Mouse (Mus musculus) ZHBTc4 (cell line): ENCODE measurements at regions not wholly inside any gene's neighbourhood (a gene's known extent, or its start where the extent isn't known, plus 50 kb on each side); places are given as distances from the start of the nearest gene placed in this dataset.

Experiments used
- DNase-seq: peaks from one replicate; pipeline ENCODE4 v3.0.0-alpha.2; 2011; ENCODE audit warnings: low read depth, low spot score

DNA sequence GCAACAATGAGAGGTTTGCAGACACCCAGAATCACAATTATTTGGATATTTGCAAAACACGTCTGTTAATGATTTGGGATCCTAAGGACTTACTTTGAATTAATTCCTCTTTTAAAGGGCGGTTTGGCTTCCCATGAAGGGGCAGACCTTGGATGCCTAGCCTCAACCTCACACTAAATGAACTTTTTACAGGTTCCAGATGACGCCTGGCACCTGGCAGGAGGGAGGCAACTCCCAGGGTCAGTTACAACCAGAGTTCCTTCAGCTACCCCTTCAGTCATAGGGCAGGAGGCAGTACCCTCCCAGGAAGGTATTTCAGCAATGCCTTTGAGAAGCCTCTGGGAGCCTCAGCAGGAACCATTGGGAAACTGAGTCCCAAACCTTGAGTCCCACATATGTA, 57.9 kb upstream of the Stx18 start:
- DNase-seq, result no peak

DNA sequence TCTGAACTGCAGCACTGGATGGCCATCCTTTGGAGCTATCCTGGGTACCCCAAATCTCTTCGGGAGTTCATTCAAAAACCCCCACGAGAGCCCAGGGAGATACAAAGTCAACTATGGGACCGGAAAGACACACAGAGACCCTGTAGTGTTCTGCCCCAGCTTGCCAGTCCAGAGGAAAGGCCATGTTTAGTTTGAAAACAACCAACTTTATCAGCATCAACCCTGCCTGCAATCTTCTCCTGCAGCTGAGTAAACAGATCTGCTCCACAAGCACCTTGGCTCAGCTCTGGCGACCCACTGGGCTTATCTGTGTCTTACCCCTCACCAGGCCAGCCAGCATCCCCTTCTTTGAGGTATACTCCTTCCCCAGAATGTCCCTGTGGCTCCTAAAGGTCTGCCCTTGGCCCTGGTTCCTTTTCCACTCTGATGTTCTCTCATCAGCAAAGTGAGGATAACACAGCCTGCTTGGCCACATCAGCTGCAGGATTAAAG, 61.6 kb upstream of the Stx18 start:
- DNase-seq, result no peak

DNA sequence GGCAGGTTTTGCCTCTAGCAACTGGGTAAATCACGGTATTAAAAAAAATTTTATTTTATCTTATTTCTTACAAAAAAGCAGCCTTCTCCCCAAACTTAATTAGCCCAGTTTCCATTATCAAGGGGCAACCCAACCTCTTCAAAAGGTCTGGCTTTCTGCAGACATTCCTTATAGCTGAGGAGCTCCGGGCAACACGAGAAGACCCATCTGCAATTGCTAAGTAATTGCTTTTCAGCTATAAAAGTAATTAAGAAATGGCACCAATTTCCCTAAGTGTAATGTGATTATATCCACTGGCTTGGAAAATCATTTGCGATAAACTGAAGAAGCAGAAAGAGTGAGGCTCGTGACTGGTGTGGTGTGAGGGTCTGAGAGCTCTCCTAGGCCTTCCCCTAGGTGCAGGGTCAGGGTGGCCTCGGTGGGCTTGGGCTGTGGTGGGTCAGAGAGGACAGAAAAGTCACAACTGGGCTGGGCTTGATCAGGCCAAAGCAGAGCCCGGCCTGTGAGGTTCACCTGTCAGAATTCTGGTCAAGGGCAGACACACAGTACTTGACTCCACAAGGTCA, 65.5 kb upstream of the Stx18 start:
- no peak for DNase-seq

DNA sequence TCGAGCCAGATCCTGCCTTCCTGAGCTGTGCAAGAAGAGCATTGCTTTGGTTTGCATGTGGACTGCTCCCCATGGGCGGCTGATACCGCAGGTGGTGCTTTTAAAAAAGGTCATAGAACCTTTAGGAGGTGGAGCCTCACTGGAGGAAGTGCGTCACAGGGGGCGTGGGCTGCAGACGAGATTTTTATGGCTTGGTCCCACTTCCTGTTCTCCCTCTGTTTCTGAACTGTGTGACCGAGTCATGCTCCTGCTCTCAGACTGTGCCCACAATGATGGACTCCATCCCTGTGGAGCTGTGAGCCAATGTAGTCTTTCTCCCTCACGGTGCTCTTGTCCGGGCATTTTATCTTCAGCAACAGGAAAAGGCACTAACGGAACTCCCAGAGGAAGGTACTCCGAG, 66.8 kb upstream of the Stx18 start:
- peak; percentile 40 for DNase-seq

DNA sequence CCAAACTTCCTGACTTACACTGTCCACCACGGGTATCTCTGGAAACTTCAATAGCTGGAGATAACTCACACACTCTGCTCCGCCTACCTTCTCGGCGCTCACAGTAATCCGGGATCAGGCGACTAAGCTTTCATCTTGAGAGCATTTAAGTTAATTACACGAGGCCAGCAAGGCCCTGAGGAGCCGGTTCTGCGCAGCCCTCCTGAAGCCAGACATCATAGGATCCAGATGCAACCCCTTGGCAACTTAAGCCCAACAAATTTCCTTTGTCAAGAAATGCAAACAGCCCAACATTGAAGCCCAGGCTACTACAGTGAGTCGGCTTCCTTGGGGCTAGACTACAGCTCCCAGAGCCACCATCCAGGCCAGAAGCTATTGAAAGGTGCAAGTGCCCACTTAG, 69.9 kb upstream of the Stx18 start:
- no peak for DNase-seq

DNA sequence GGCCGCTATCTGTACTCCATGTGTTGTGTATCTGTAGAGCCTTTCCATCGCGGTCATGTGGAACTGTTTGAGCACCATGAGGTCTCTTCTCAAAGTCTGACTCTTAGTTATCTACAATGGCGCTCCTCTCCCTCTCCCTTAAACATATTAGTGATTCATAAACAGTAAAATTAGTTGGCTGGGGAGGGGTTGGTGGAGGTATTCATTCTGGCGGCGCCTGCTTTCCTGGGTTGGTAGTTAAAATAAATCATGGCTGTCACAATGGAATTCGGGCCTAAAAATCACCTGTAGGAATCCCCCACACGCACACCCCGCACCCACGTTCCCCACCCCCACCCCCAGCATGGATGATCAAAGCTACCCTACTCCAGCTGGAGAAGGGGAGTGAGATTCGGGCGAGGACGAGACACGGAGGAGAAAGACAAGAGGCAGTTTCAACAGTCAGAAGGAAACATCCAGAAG, 70.6 kb upstream of the Stx18 start:
- no peak for DNase-seq

DNA sequence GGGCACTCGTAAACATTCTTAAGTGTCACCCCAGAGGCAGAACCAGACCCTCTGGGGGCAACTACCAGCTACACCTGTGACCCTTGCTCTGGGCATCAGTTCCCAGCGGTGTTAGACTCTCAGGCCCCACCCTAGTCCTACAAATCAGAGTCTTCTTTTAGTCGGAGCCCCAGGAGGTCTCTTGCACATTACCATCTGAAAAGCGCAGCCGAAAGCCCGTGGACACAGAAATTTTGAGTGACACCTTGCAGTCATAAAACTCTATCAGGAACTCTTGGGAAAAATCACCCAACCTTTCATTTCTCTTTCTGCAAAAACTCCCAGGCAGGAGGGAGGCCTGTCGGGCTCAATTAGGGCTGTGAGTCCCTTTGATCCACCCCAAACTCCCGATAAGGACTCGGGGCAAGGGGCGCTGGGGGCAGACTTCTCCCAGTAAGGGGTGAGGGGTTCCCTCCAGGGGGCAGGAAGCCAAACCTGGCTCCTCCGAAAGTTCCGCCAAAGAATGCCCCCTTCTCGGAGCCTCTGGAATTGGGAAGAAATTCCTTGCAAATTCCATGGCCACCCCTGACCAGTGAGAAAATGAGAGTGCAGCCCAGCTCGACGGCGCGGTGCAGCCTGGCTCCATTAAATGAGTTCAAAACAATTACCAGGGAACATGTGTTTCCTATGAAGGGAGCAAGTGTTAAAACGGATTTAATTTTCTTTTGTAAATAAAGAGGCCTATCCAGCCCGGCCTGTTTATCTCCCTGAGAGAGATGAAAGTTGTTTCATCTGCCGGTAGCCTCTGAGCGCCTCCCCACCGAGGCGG, 71.2 kb upstream of the Stx18 start:
- DNase-seq, result peak; percentile 80

DNA sequence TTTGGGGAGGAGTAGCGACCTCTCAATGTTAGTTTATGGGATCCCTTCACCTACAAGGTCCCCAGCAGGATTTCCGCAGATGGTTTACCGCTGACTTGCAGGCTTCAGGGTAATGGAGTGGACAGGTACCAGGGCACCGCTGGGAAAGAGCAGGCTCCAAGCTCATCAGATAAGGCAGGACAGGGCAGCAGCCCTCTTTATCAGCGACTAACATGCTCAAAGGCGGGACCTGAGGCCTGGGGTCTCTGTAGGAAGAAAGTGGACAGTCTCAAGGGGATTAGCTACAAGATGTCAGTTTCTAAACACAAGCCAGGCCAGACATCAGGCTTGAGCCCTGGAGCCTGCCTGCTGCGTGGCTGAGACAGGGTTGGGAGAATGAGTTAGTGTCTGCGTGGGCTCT, 74.9 kb upstream of the Stx18 start:
- no peak for DNase-seq

DNA sequence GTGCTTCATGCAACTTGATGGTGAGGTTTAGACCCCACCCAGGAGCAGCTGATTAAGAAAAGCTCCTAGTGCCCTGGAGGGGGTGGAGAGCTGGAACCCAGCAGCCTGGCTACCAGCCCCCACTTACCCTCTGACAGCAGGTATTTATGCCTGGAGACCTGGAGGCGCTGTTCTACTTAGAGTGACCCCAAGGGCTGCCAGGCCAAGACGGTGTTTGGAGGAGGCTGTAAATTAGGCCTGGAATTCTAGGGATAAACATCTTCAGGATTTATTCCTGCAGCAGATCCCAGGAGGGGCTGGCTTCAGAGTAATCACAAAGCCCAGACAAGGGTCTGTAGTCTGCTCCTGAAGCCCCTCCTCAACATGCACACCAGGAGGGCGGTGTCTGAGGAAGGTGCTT, 76.0 kb upstream of the Stx18 start:
- peak; percentile 25 for DNase-seq

DNA sequence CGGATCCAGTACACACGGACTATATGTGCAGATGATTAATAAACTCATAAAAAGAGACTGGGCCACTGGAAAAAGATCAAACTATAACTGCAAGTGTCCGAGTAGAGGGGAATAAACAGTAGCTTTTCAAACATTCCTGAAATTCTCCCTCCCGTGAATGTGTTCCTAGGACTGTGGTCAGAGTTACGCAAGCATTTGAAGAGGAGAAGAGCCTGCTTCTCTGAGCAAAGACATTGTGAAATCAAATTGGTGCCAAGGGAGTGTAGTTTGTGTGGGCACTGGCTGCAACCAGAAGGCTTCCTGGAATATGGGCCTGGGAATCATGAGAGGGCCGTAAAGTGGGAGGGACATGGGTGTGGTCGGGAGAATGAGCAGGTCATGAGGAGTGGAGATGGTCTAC, 78.3 kb upstream of the Stx18 start:
- DNase-seq, result no peak

DNA sequence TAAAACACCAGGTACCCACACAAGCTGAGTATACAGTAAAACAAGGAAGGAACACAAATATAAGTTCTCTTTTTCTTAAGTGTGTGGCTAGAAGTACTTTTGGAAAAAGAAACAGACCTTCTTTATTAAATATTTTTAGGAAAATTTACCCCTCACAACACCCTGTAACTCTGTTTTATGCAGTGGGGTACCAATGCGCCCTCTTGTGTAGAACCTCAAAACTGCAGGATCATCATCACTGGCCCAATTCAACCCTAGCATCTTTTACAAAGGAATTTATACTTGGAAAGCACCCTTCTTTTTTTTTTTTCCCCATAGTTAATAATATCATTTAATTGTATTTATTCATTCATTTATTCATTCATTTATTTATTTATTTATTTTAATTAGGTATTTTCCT, 86.4 kb upstream of the Stx18 start:
- no peak for DNase-seq

DNA sequence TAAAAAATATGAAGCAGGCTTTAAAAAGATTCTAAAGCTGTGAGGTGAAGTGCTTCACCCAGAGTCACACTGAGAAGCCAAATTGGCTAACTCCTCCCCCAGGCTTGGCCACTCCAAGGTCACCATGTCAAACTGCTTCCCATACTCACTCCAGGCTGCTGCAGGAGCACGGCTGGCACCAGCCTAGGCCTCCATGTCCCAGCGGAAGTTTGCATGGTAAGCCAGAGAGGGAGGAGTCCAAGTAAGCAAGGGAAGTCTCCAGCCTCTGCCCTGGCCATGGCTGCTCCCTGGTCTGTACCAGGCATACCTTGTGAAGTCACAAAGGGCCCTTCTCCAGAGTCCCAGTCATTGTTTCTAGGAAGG, 105.8 kb upstream of the Stx18 start:
- DNase-seq, result no peak

DNA sequence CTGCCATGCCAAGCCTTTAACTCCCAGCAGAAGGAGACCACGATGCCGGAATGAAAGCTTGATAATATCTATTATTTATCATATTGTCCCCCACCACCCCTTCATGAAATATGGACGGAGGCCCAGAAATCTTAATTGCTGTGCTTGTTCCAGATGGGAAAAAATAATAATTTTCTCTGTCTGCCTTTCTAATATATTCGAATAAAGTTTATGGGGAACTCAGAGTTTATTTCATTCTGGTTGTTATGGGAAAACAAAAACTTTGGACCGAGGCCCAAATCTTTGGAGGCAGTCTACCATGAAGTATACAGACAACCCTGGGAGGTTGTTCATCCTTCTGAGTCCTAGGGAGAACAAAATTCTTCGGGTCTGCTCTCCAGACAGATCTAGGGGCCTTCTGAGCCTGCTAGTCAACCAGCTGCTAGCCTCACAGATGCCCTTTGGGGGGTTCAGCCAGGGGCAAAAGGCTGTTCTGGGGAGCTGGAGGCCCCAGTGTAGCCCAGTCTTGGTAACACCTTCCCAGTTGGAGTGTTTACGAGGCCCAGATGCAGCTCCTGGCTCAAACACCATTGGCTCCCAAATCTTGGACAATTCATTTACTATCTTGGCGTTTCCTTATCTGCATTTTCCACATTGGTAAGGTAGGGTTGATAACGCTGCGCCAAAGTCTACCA, 106.3 kb upstream of the Stx18 start:
- no peak for DNase-seq

DNA sequence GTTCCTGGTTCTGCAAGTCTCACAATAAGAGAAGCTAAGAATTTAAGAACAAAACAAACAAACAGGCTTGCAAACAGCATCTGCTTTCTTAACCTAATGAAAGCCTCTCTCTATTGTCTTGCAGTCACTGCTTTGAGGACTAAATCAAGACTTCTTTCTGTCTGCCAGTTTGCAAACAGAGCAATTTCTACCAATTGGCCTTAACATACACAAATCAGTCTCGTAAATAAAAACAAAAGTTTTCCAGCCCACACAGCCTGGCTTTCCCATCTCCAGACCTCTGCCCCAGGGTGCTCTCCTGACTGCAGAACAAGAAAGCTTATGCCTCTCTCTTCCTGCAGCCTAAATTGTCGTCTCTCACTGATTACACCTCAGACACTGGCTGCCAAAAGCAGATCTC, 96.1 kb upstream of the Msx1 start:
- peak; percentile 65 for DNase-seq

DNA sequence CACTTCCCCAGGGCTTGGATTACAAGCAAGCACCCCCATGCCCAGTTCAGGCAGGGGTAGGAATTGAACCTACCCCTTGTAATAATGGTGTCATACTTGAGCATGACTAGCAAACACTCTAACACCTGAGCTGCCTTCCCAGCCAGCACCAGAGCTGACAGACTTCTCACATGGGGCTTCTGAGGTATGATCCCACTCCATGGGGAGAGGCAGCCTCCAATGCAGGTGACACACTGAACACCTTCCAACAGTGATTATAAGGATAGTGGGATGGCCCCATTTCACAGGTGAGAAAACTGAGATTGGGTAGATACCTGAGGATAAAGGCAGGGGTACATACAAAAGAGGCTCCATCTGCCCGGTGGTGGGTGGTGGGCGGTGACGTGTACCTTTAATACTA, 94.7 kb upstream of the Msx1 start:
- no peak for DNase-seq

DNA sequence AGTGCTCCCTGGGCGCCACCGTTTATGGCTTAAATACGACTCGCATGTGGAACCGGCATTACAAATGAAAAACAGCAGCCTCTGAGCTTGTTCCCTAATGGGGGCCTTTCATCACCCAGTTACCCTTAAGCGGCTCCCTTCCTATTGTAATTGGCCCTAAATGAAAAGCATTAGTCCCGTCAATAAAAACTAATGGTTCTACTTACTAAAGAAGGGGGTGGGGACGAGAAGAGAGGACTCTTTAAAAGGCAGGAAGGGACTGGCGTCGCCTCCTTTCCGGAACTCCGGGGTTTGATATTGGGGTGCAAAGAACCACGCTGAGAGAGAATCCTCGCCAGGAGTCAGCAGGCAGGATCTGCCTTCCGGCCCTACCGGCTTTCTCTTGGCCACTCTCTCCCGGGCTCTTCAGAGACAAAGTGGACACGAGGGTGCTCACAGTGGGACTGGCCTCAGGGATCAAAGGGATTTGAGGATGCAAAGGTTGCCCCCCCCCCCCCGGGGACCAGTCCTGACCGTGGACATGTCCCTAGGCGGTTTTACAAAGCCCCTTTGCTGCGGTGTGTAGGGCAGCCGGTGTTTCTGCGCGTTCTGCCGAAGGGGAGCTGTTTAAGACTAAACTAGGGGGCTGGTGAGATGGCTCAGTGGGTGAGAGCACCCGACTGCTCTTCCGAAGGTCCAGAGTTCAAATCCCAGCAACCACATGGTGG, 93.8 kb upstream of the Msx1 start:
- DNase-seq, result peak; percentile 28

DNA sequence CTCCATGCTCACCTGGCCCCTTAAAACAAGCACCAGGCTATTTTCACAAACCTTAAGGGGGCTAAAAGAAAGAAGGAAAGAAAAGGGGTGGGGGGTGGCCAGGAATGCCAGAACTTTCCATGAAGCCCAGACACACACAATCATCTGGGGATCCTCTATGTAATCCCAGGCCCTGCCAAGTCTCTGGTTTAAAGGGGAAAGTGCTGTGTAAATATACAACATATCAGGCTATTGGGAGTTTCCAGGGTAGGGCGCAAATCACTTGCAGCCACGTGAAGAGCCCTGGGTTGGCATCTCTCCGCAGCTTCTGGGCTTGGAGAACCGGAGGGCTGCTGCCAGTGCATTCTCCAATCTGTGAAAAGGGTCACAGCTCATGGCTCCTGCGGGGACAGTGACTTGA, 92.8 kb upstream of the Msx1 start:
- no peak for DNase-seq

DNA sequence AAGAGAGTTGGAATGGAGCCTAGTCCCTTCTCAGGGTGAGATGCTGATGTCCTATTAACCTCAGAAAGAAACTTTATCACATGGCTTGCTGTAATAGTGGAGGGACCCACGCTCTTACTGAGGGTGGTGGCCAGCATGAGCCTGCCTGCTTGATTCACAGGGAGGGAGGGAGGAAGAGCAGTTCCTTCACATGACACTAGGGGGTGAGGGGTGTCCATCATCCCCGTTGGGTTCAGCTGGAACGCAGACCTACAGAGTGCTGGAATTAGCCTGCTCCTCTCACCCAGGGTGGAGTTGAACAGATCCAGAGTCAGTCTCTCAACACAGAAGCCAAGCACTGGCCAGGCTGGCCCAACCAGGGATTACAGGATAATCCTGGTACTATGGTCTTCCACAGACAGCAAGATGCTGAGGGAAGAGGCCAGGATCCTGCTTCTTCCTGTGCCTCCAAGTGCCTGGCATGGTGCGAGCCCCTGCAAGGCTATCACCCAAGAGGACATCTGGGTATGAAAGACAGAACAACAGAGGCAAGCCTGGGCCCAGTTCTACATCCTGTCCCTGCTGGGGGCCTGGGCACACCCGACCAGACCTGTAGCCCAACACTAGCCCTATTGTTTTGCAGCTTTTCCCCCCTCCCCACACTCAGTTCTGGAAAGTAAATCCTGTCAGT, 80.4 kb upstream of the Msx1 start:
- peak; percentile 48 for DNase-seq

DNA sequence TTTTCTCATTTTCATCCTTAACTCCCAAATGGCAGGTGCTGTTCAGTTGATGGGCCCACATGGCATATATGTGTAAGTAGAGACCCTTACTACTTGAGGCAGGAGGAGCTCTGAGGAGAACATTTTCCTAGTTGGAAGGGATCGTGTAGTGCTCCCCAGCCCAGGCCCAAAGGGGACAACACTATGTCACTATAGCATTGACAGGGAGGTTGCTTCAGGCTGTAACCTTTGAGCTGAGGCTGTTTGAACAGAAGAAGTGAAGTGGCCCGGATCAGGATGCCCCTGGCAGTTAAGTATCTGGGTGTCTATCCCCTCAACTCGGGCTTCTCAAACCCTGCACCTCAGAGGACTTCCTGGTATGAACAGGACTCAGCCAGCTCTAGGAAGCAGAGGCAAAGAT, 79.5 kb upstream of the Msx1 start:
- no peak for DNase-seq

DNA sequence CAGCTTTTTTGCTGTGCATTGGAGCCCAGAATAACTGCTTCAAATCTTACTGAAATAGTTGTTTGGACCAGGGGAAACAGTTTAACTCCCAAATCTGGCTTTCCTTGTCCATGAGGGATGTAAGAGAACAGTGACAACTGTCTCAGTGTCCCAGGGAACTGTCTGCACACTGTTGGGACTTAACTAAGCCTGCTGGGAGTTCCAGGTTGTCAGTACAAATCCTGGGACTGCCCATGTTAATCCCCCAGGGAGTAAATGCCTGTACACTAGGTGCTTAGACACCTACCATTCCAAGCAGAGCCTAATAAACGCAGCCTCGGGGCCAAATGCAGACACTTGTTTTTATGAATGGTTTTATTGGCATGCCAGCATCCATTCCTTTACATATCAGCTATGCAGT, 78.4 kb upstream of the Msx1 start:
- no peak for DNase-seq

DNA sequence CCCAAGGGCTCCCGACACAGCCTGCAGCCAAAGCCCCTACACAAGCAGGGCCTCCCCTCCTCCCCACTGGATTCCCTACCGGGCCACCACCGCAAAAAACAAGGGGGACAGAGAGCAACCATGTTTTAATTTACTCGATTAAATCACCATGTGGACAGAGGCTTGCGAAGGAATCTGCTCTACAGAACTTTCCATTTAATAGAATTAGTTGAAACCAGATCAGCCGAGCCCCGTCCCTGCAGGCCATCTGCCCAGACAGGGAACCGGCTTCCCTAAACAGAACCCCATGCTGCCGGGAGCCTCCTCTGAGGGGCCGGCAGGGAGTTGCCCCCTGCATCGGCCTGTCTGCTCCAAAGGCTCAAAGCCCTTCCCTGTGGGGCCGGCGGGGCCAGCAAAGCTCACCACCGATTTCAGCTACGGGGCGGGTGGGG, 77.5 kb upstream of the Msx1 start:
- DNase-seq, result no peak
